Mouse (Mus musculus) ES-Bruce4 (cell line): ENCODE measurements around the gene A4galt.

Experiments used
- CTCF ChIP-seq: IDR thresholded peaks from one replicate; pipeline ENCODE4 v1.8.1; 2011; ENCODE audit warnings: low read depth, low read length
- EP300 ChIP-seq: IDR thresholded peaks from 2 replicates; pipeline ENCODE4 v1.6.1; 2011; ENCODE audit warnings: low read depth, low read length; ENCODE audit not compliant: insufficient read depth
- POLR2A ChIP-seq: IDR thresholded peaks from one replicate; pipeline ENCODE4 v1.8.1; 2011; ENCODE audit warnings: low read length; ENCODE audit not compliant: insufficient read depth

- TF ChIP-seq EP300 (no peak), POLR2A (no peak), CTCF (no peak)
Measured at GRCm38 (mm10) chr15:83292261-83293056, 40.9 kb upstream of the A4galt start.
